Mouse (Mus musculus) kidney, adult 2 months (tissue): Measurements from ENCODE around the gene Prkg1.

Experiments
- CTCF ChIP-seq: fragments of 200-500 bp; conservative IDR thresholded peaks from 2 replicates; pipeline ENCODE4 v1.5.1; 2011; ENCODE audit warnings: low read depth, mild to moderate bottlenecking, control low read depth, low read length, moderate library complexity, mixed read lengths; ENCODE audit not compliant: insufficient read depth, insufficient read length
- POLR2A ChIP-seq: fragments of 200-500 bp; IDR thresholded peaks from one replicate; pipeline ENCODE4 v1.6.1; 2011; ENCODE audit warnings: low read depth, low read length, control low read depth

DNA sequence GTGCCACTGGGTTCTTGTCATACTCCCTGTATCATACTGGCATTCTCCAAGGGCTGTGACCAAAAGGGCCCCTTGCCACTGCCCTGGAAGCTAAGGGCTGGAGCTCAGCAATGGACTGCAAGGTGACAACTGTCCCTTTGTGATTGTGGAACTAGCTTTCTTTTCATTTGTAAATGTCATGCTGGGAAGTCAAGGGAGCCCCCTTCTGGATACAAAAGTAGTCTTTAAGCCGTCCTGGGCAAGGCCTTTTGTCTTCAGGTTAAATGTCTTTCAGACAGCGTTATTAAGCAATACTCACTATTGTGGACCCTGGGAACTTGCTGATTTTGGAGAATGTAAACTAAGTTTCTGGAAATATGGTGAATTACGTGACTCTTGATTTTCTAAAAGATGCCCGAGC lies 1211.1 kb downstream of the Prkg1 start:
- no peak for TF ChIP-seq CTCF
- TF ChIP-seq POLR2A, result no peak
